Mouse (Mus musculus) ES-E14 (cell line): ENCODE measurements at regions not wholly inside any gene's neighbourhood (a gene's known extent, or its start where the extent isn't known, plus 50 kb on each side); places are given as distances from the start of the nearest gene placed in this dataset.
"Not testable (repeated sequence)": the region's sequence is repeated elsewhere in the genome, so short reads cannot be mapped to it uniquely, and the experiment has no call there.

Source experiments
- DNase-seq: peaks from one replicate; pipeline ENCODE4 v3.0.0-alpha.2; 2013; ENCODE audit warnings: low read depth, low spot score
- H3K27ac ChIP-seq: 2 replicates; pipeline ENCODE4 v1.5.1; 2012; ENCODE audit warnings: low read depth, mild to moderate bottlenecking, low read length, moderate library complexity, mixed read lengths; ENCODE audit not compliant: poor library complexity, insufficient read depth, severe bottlenecking
- H3K36me3 ChIP-seq: 2 replicates; pipeline ENCODE4 v1.6.1; 2012; ENCODE audit warnings: mild to moderate bottlenecking, low read length, moderate library complexity, mixed read lengths; ENCODE audit not compliant: control insufficient read depth, poor library complexity, insufficient read depth, severe bottlenecking
- H3K4me1 ChIP-seq, 2 experiments: fragments of 150-350 bp in 1 of 2; sonication (generic) in 1 of 2; 2 replicates each; pipeline ENCODE4 v1.6.1; 2012; ENCODE audit warnings: low read length in 2 of 2, mild to moderate bottlenecking in 1 of 2, mixed read lengths in 1 of 2; ENCODE audit not compliant: control insufficient read depth in 2 of 2, insufficient read depth in 2 of 2, poor library complexity in 1 of 2
- H3K4me3 ChIP-seq, 2 experiments: fragments of 150-350 bp in 1 of 2; sonication (generic) in 1 of 2; 2 replicates each; pipeline ENCODE4 v1.5.1; 2012; ENCODE audit warnings: low read length in 2 of 2, low read depth in 1 of 2, mild to moderate bottlenecking in 1 of 2, mixed read lengths in 1 of 2; ENCODE audit not compliant: insufficient read depth in 1 of 2, poor library complexity in 1 of 2, severe bottlenecking in 1 of 2
- H3K9ac ChIP-seq: 2 replicates; pipeline ENCODE4 v1.6.1; 2012; ENCODE audit warnings: low read depth, mild to moderate bottlenecking, low read length, mixed read lengths; ENCODE audit not compliant: poor library complexity, insufficient read depth, severe bottlenecking
- H3K9me3 ChIP-seq: fragments of 150-350 bp; sonication (generic); 2 replicates; pipeline ENCODE4 v1.6.1; 2012; ENCODE audit warnings: low read depth, mild to moderate bottlenecking, low read length; ENCODE audit not compliant: control insufficient read depth, insufficient read depth
- CHD2 ChIP-seq: IDR thresholded peaks from 2 replicates; pipeline ENCODE4 v1.6.1; 2014; ENCODE audit warnings: mild to moderate bottlenecking, low read depth, low read length, inconsistent platforms
- HCFC1 ChIP-seq: IDR thresholded peaks from 2 replicates; pipeline ENCODE4 v1.6.1; 2012; ENCODE audit warnings: low read length, inconsistent platforms, borderline replicate concordance; ENCODE audit not compliant: insufficient read depth
- MAFK ChIP-seq: IDR thresholded peaks from 2 replicates; pipeline ENCODE4 v1.6.1; 2014; ENCODE audit warnings: mild to moderate bottlenecking, low read depth, low read length, inconsistent platforms; ENCODE audit not compliant: insufficient read depth
- ZC3H11A ChIP-seq: IDR thresholded peaks from 2 replicates; pipeline ENCODE4 v1.6.1; 2012; ENCODE audit warnings: low read depth, mild to moderate bottlenecking, inconsistent platforms, low read length, borderline replicate concordance
- ZNF384 ChIP-seq: IDR thresholded peaks from 2 replicates; pipeline ENCODE4 v1.6.1; 2012; ENCODE audit warnings: low read depth, low read length, inconsistent platforms
- in situ Hi-C, 2 experiments: fragments of 600-800 bp; cut with MboI; formaldehyde crosslinking; loops; one replicate each; pipeline ENCODE4 v1.15.1; 2025; ENCODE audit warnings: low sequenced_read_pairs in 2 of 2, inconsistent platforms in 1 of 2; ENCODE audit not compliant: unreplicated experiment in 2 of 2

DNA sequence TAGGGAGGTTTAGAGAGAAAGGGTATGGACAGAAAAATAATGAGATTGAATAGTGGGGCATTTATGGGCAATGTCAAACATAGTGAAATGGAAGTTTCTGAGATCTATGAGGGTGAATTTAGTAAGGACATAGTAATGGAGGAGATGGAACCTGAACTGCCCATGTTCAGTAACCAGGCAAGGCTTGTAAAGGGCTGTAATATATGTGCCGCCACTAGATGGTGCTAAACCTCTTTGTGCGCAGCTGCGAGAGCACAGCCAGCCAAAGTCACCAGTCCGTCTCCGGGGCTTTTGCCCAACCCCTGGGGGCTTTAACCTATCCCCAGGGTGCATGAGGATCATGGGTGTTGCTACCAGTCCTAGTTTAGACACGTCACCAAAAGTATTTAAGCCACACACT, 77.7 kb upstream of the Vmn2r25 start:
- DNase-seq, H3K9me3 ChIP-seq, H3K4me3 ChIP-seq, H3K4me1 ChIP-seq, in situ Hi-C loops, H3K9ac ChIP-seq, H3K36me3 ChIP-seq, H3K27ac ChIP-seq: not testable (repeated sequence)
- 0 out of 2 replicates have a peak, but pooled peaks have one; percentile 2 for TF ChIP-seq ZC3H11A

DNA sequence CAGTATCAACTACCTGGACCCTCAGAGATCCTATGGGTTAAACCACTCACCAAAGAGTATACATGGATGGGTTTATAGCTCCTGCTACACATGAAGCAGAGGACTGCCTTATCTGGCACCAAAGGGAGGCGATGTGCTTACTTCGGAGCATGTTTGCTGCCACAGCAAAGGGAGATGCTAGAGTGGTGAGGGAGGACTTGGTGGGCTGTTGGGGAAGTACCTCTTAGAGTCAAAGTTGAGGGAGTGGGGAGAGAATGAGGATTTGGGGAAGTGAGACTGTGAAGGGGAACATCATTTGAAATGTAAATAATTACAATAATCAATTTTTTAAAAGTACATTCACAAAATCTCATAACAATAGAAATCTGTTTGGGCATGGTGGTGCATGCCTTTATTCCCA, 84.7 kb upstream of the Vmn2r25 start:
- in situ Hi-C loops, result no loop called here
- H3K9ac ChIP-seq, result no peak overlapping the region
- no peak for DNase-seq
- peaks cover 10% of the 10 kb centered on the region; the same call in 1 of the 2 replicates for H3K9me3 ChIP-seq
- TF ChIP-seq ZC3H11A (no peak), CHD2 (no peak), MAFK (no peak), ZNF384 (no peak), HCFC1 (no peak)
- H3K36me3 ChIP-seq, result no peaks in the 10 kb centered on the region
- H3K27ac ChIP-seq, result no peak overlapping the region
- no peaks in the 10 kb centered on the region for H3K4me1 ChIP-seq
- H3K4me3 ChIP-seq, result no peak overlapping the region

DNA sequence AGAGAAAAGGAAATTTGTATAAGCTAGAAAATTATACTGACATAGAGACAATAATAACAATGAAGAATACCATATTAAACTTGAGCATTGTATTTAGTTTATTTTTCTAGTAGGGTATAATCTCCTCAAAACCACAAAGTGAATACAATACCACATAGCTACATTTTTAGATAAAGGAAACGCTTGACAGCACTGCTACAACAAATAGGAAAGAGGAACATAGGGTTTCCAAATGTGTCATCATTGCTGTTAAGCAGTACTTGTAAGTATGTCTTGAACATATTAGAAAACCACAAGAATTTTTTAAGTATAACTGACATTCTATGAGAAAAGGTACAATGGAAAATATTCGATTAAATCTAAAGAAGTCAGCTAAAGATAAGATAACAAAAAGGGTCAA, 63.0 kb upstream of the Vmn2r26 start:
- no peak overlapping the region for H3K9ac ChIP-seq
- TF ChIP-seq HCFC1 (no peak), ZNF384 (no peak), MAFK (no peak), CHD2 (no peak), ZC3H11A (no peak)

DNA sequence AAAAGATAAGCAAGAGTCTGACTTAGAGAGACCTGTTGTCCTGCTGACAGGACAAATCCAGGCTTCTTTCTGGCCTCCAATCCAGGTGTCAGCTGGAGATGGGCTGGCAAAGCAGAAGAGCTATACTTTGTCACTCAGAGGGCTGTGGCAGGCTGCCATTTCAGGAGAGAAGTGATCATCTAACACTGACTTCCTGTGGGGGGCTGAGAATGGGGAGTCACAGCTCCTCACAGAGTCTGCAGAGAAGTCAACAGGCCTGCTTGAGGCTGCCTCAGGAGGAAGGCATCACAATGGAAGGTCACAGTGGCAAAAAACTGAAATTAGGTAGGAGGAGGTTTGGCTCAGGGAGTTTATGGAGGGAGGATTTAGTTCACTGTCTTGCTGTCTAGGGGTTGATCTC, 53.2 kb upstream of the Vmn2r26 start:
- DNase-seq, result no peak
- Histone ChIP-seq H3K9ac (no peak overlapping the region), H3K4me1 (no peaks in the 10 kb centered on the region), H3K36me3 (no peaks in the 10 kb centered on the region), H3K4me3 (no peak overlapping the region), H3K9me3 (no peaks in the 10 kb centered on the region), H3K27ac (no peak overlapping the region)
- TF ChIP-seq CHD2 (no peak), ZNF384 (no peak), HCFC1 (no peak), ZC3H11A (no peak), MAFK (no peak)
- in situ Hi-C loops, result no loop called here

More for the DNA sequence above, 63.0 kb upstream of the Vmn2r26 start:
- Histone ChIP-seq H3K9me3 (no peaks in the 10 kb centered on the region), H3K4me1 (no peaks in the 10 kb centered on the region), H3K27ac (no peak overlapping the region), H3K4me3 (no peak overlapping the region), H3K36me3 (no peaks in the 10 kb centered on the region)
- in situ Hi-C loops, result no loop called here
- DNase-seq, result no peak
